Mouse (Mus musculus) intestine, embryonic 14.5 days (tissue): ENCODE results near the gene Ren1. TPM values are rescaled to one million over a fixed set of nuclear protein-coding genes. Genes with fewer than 3 reads are reported as not detected.

Experiments
- ATAC-seq: fragments of 200-750 bp; cut with Nextera tagmentation; replicated peaks from 2 replicates; pipeline ENCODE4 v1.8.0; 2017; ENCODE audit warnings: low read depth, moderate number of reproducible peaks, moderate TSS enrichment, moderate library complexity; ENCODE audit not compliant: low FRiP score, low TSS enrichment
- DNase-seq: peaks from one replicate; pipeline ENCODE4 v3.0.0-alpha.2; 2018; ENCODE audit warnings: low spot score
- H3K27ac ChIP-seq: fragments of 300-500 bp; sonication (generic); 2 replicates; pipeline ENCODE4 v1.5.1; 2014; ENCODE audit warnings: low read depth, mild to moderate bottlenecking, control low read depth
- H3K27me3 ChIP-seq: fragments of 300-500 bp; sonication (generic); replicated peaks from 2 replicates; pipeline ENCODE4 v1.6.1; 2014; ENCODE audit warnings: low read length, control low read depth; ENCODE audit not compliant: control insufficient read depth, insufficient read depth
- H3K36me3 ChIP-seq: fragments of 300-500 bp; sonication (generic); 2 replicates; pipeline ENCODE4 v1.6.1; 2014; ENCODE audit warnings: low read length, control low read depth; ENCODE audit not compliant: control insufficient read depth, insufficient read depth
- H3K4me1 ChIP-seq: fragments of 300-500 bp; sonication (generic); replicated peaks from 2 replicates; pipeline ENCODE4 v1.6.1; 2014; ENCODE audit warnings: low read length, control low read depth, mixed read lengths; ENCODE audit not compliant: control insufficient read depth, insufficient read depth
- H3K4me2 ChIP-seq: fragments of 300-500 bp; sonication (generic); 2 replicates; pipeline ENCODE4 v1.6.1; 2014; ENCODE audit warnings: low read length
- H3K4me3 ChIP-seq: fragments of 300-500 bp; sonication (generic); 2 replicates; pipeline ENCODE4 v1.5.1; 2014; ENCODE audit warnings: low read depth, low read length, control low read depth, mixed read lengths
- H3K9ac ChIP-seq: fragments of 300-500 bp; sonication (generic); 2 replicates; pipeline ENCODE4 v1.6.1; 2014; ENCODE audit warnings: mild to moderate bottlenecking, low read length
- H3K9me3 ChIP-seq: fragments of 300-500 bp; sonication (generic); 2 replicates; pipeline ENCODE4 v1.6.1; 2016; ENCODE audit warnings: low read length, control low read depth; ENCODE audit not compliant: control insufficient read depth
- WGBS: fragments of 180-500 bp; shearing (Covaris S2); extraction: QIAGEN DNeasy Blood & Tissue Kit; methylation state at CpG from one replicate; pipeline ENCODE4 v1.1.7; 2014; 5-methylcytosine and 5-hydroxymethylcytosine counted together
- polyA plus RNA-seq: library from polyadenylated mRNA; unstranded; fragments of >200 nt; fragmentation: Nextera tagmentation; extraction: Ambion mirVana; gene quantifications from 2 replicates; pipeline ENCODE4 v1.2.1, GENCODE M21; 2014

The Ren1 gene
- polyA plus RNA-seq, 1 experiment from 2014 or later, result 0.51 TPM

DNA sequence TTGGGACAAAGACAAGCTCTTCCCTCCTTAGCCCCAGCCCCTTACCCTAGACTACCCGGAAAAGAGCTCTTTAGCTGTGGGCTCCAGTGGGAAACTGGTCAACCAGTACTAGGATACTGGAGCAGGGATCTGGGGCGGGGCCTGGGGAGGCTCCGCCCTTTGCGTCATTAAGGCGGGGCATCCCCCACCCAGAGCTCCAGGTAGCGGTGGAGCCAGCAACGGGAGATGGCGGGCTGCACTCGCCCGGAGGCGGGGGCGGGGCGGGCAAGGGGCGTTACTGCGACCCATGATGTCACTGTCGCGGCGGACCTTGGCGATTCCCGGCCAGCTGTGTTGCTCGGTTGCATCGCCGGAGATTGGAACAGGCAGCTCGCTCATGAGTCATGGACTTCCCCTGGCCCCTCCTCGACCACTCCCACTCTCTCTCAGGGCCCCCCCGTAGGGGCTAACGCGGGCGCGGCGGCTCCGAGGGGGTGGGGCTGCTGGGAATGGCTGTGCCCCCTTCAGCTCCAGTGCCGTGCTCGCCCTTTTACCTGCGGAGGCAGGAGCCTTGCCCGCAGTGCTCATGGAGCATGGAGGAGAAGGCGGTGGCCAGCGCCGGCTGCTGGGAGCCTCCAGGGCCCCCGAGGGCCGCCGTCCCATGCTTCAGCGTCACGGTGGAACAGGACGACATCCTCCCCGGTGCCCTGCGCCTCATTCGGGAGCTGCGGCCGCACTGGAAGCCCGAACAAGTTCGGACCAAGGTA, 13.1 kb downstream of the Ren1 start, which contains the start of gene Etnk2:
Etnk2 (plus strand) TSS at position 297 of the 746 bp plus-strand sequence.
- WGBS, result under 1% methylated on average over 52 of the region's 52 CpGs
- peaks cover 10% of the 10 kb centered on the region for H3K27me3 ChIP-seq
- H3K4me3 ChIP-seq, result peak within 1 kb of the TSS; percentile 64
- peak; percentile 83 for ATAC-seq
- peak within 1 kb of the TSS; percentile 45 for H3K9ac ChIP-seq
- H3K4me1 ChIP-seq, result peaks cover 16% of the 10 kb centered on the region; the same call in 1 of the 2 replicates
- H3K4me2 ChIP-seq, result peak within 1 kb of the TSS; percentile 97
- H3K36me3 ChIP-seq, result no peaks in the 10 kb centered on the region
- H3K27ac ChIP-seq, result no peak within 1 kb of the TSS
- H3K9me3 ChIP-seq, result no peaks in the 10 kb centered on the region
- peak; percentile 93 for DNase-seq

DNA sequence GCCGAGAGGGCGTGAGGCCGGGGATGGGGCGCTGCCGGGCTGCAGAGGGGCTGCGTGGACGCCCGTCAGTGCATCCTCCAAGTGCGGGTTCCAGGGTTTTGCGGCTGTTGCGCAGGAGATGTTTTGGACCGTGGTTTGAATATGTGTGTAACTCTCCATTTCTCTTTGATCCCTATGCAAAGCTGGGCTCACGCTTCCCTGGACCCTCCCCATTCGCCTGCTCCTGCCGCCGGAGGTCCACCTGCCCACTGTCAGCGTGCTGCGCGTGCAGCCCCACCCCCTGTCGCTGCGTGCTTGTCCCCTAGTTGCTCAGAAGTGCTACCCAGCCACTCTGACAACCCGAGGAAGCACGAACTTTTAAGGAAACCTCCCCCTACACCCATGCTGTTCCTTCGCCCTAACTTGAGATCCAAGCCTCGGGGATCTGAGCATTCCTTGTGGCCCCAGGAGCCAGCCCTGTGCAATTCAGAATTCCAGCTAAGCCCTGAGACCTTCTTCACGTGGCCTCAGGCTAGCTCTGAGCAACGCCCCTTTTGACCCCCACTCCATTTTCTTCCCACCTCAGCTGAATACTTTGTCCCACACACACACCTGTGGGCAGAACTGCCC, 13.8 kb downstream of the Ren1 start:
- Histone ChIP-seq H3K4me3 (peak overlapping the region; percentile 64), H3K4me1 (peaks cover 16% of the 10 kb centered on the region; the same call in 1 of the 2 replicates), H3K9ac (peak overlapping the region; percentile 45), H3K36me3 (no peaks in the 10 kb centered on the region), H3K27ac (no peak overlapping the region), H3K27me3 (peaks cover 10% of the 10 kb centered on the region), H3K9me3 (no peaks in the 10 kb centered on the region), H3K4me2 (peak overlapping the region; percentile 97)
- WGBS, result 3% methylated on average over 27 of the region's 27 CpGs
- ATAC-seq, result 0 out of 2 replicates have a peak, but pooled peaks have one; percentile 2
- DNase-seq, result peak; percentile 68

- H3K9ac ChIP-seq, result no peak overlapping the region
Observed at GRCm38 (mm10) chr1:133364890-133365289, 14.6 kb downstream of the Ren1 start.

GRCm38 (mm10) chr1:133366951-133367605, 16.8 kb downstream of the Ren1 start:
- H3K27me3 ChIP-seq, result peaks cover 10% of the 10 kb centered on the region
- H3K4me3 ChIP-seq, result no peak overlapping the region
- no peak overlapping the region for H3K4me2 ChIP-seq
- no peak overlapping the region for H3K27ac ChIP-seq
- no peaks in the 10 kb centered on the region for H3K9me3 ChIP-seq
- H3K4me1 ChIP-seq, result peaks cover 16% of the 10 kb centered on the region; the same call in 1 of the 2 replicates
- 42% methylated on average over 10 of the region's 10 CpGs for WGBS
- no peak for DNase-seq
- H3K36me3 ChIP-seq, result no peaks in the 10 kb centered on the region
- ATAC-seq, result no peak
- no peak overlapping the region for H3K9ac ChIP-seq

More at GRCm38 (mm10) chr1:133364890-133365289, 14.6 kb downstream of the Ren1 start:
- 58% methylated on average over 2 of the region's 2 CpGs for WGBS
- Histone ChIP-seq H3K4me2 (no peak overlapping the region), H3K4me3 (no peak overlapping the region), H3K9me3 (no peaks in the 10 kb centered on the region), H3K36me3 (no peaks in the 10 kb centered on the region), H3K4me1 (peaks cover 16% of the 10 kb centered on the region; the same call in 1 of the 2 replicates), H3K27ac (no peak overlapping the region), H3K27me3 (peaks cover 10% of the 10 kb centered on the region)
- DNase-seq, result no peak
- ATAC-seq, result no peak

DNA sequence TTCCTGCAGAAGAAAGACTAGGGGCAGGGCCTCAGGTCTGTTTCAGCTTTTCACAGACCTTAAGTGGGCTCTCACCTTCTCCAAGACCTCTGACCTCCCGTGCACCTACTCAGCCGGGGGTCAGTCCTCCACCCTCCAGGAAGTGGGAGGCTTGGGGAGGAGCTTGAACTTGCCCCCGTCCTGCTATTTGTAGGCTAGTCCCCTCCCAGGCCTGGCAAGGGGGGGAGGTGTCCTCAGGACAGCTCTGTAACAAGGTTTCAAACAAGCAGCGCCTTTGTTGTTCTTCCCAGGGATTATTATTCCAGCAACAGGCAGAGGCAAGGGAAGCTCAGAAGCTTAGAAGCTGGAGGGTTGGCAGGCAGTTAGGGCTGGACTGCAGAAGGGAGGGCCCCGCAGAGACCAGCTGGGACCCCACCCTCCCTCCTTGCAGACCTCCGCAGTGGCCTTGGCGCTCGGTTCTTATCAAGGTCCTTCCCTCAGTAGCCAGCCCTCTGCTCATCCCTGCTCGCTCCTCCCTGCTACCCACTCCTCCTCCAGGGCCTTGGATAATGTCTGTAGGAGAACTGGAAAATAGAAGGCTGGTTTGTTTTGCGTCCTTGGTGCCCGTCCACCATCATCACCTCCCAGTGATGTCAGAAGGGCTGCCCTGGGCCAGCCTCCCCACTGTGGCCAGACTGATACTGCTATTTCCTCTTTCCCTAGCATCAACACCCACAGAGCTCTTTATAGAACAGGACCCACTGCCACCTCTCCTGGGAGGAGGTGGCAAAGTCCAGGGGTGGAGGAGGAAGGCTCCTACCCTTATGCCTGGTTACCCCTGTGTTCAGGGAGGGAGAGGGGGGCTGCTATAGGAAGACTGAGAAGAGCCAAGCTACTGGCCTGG, 17.5 kb downstream of the Ren1 start:
- Histone ChIP-seq H3K4me2 (0 out of 2 replicates have a peak overlapping the region, but pooled peaks have one; percentile 8), H3K4me1 (peaks cover 16% of the 10 kb centered on the region; the same call in 1 of the 2 replicates), H3K9me3 (no peaks in the 10 kb centered on the region), H3K9ac (no peak overlapping the region), H3K36me3 (no peaks in the 10 kb centered on the region), H3K27me3 (peaks cover 10% of the 10 kb centered on the region), H3K27ac (no peak overlapping the region), H3K4me3 (no peak overlapping the region)
- ATAC-seq (no peak), DNase-seq (no peak)
- 11% methylated on average over 11 of the region's 11 CpGs for WGBS

- Histone ChIP-seq H3K27me3 (peaks cover 10% of the 10 kb centered on the region), H3K4me3 (no peak overlapping the region), H3K9ac (no peak overlapping the region), H3K27ac (no peak overlapping the region), H3K4me2 (no peak overlapping the region), H3K4me1 (peaks cover 16% of the 10 kb centered on the region; the same call in 1 of the 2 replicates), H3K36me3 (no peaks in the 10 kb centered on the region), H3K9me3 (no peaks in the 10 kb centered on the region)
- ATAC-seq (no peak), DNase-seq (no peak)
- WGBS, result 60% methylated on average over 10 of the region's 10 CpGs
Observed at GRCm38 (mm10) chr1:133368644-133369043, 18.3 kb downstream of the Ren1 start.

- no peak overlapping the region for H3K9ac ChIP-seq
- DNase-seq, result no peak
- no peak overlapping the region for H3K4me2 ChIP-seq
- peaks cover 8% of the 10 kb centered on the region; the same call in 1 of the 2 replicates for H3K4me1 ChIP-seq
- ATAC-seq, result no peak
- H3K27me3 ChIP-seq, result no peaks in the 10 kb centered on the region
- no peaks in the 10 kb centered on the region for H3K9me3 ChIP-seq
- H3K36me3 ChIP-seq, result no peaks in the 10 kb centered on the region
- WGBS, result 57% methylated on average over 4 of the region's 4 CpGs
- H3K4me3 ChIP-seq, result no peak overlapping the region
- H3K27ac ChIP-seq, result no peak overlapping the region
Observed at GRCm38 (mm10) chr1:133370352-133370751, 20.0 kb downstream of the Ren1 start.

GRCm38 (mm10) chr1:133371431-133371830, 21.1 kb downstream of the Ren1 start:
- Histone ChIP-seq H3K4me3 (no peak overlapping the region), H3K9ac (no peak overlapping the region), H3K27me3 (no peaks in the 10 kb centered on the region), H3K36me3 (no peaks in the 10 kb centered on the region), H3K4me1 (peaks cover 8% of the 10 kb centered on the region; the same call in 1 of the 2 replicates), H3K27ac (no peak overlapping the region), H3K9me3 (no peaks in the 10 kb centered on the region), H3K4me2 (no peak overlapping the region)
- ATAC-seq (no peak), DNase-seq (no peak)
- WGBS, result 73% methylated on average over 6 of the region's 6 CpGs
